ENCODE assay signal across 8 mouse cellular contexts in genomic region chr12:111071477-111072152, GRCm38 (mm10). TPM values are rescaled to one million over a fixed set of nuclear protein-coding genes. Genes with fewer than 3 reads are reported as not detected.
A peak's percentile ranks its signal among the peaks of the same experiment; 100 is the strongest.
DNase-seq lines count a peak whose midpoint lies in the region; ATAC-seq and TF ChIP-seq lines count a peak whose summit lies in the region.

No protein-coding gene starts in this region.

- H3K4me1 ChIP-seq in midbrain, embryonic 14.5 days (ENCODE audit: control insufficient read depth, insufficient read depth, low read length) = no peaks in the 10 kb centered on the region
- H3K4me1 ChIP-seq in midbrain, embryonic 16.5 days (ENCODE audit: control insufficient read depth, insufficient read depth, low read length) = no peaks in the 10 kb centered on the region
- peaks cover 2% of the 10 kb centered on the region; the same call in 1 of the 2 replicates for H3K4me1 ChIP-seq in hindbrain, postnatal 0 days (ENCODE audit: insufficient read depth, low read length)
- peaks cover 5% of the 10 kb centered on the region for H3K4me1 ChIP-seq in liver, embryonic 16.5 days (ENCODE audit: control insufficient read depth, low read depth, low read length)
- no peaks in the 10 kb centered on the region; the same call in 1 of the 2 replicates for H3K4me1 ChIP-seq in spleen, adult 2 months (ENCODE audit: control insufficient read depth, insufficient read depth, insufficient read length)

- H3K27me3 ChIP-seq in midbrain, embryonic 14.5 days (ENCODE audit: control insufficient read depth, insufficient read depth, low read length) = no peaks in the 10 kb centered on the region
- H3K27me3 ChIP-seq in midbrain, embryonic 16.5 days (ENCODE audit: control insufficient read depth, insufficient read depth, low read depth, low read length) = no peaks in the 10 kb centered on the region
- no peaks in the 10 kb centered on the region for H3K27me3 ChIP-seq in hindbrain, postnatal 0 days (ENCODE audit: insufficient read depth, low read length)
- H3K27me3 ChIP-seq in liver, embryonic 16.5 days (ENCODE audit: control insufficient read depth, insufficient read depth, low read depth, low read length) = no peaks in the 10 kb centered on the region
- no peaks in the 10 kb centered on the region for H3K27me3 ChIP-seq in spleen, adult 2 months (ENCODE audit: control insufficient read depth, insufficient read depth, low read length)

- H3K36me3 ChIP-seq in midbrain, embryonic 14.5 days (ENCODE audit: control insufficient read depth, insufficient read depth, low read length) = no peaks in the 10 kb centered on the region
- no peaks in the 10 kb centered on the region for H3K36me3 ChIP-seq in midbrain, embryonic 16.5 days (ENCODE audit: control insufficient read depth, insufficient read depth, low read length)
- H3K36me3 ChIP-seq in hindbrain, postnatal 0 days (ENCODE audit: insufficient read depth, low read length) = no peaks in the 10 kb centered on the region
- H3K36me3 ChIP-seq in liver, embryonic 16.5 days (ENCODE audit: control insufficient read depth, insufficient read depth) = no peaks in the 10 kb centered on the region
- H3K36me3 ChIP-seq in spleen, adult 2 months (ENCODE audit: control insufficient read depth, insufficient read depth, low read length) = no peaks in the 10 kb centered on the region

- DNase-seq in midbrain, embryonic 14.5 days = no peak
- DNase-seq in hindbrain, postnatal 0 days (ENCODE audit: low spot score) = peak; percentile 13
- DNase-seq in spleen, adult 2 months (ENCODE audit: low read depth in 1 of 2, low spot score in 2 of 2) = peak; percentile 79 to 82
- no peak for DNase-seq in urinary bladder, postnatal 10 days (ENCODE audit: low spot score)
- no peak for DNase-seq in retina, postnatal 1 day

- H3K9me3 ChIP-seq in midbrain, embryonic 14.5 days (ENCODE audit: control insufficient read depth, low read length) = no peaks in the 10 kb centered on the region
- no peaks in the 10 kb centered on the region for H3K9me3 ChIP-seq in midbrain, embryonic 16.5 days (replicated peaks; ENCODE audit: control insufficient read depth, low read length, poor library complexity, severe bottlenecking)
- no peaks in the 10 kb centered on the region for H3K9me3 ChIP-seq in hindbrain, postnatal 0 days (ENCODE audit: low read length)
- H3K9me3 ChIP-seq in liver, embryonic 16.5 days (replicated peaks; ENCODE audit: control insufficient read depth, low read length) = no peaks in the 10 kb centered on the region

- no peak for TF ChIP-seq POLR2A in spleen, adult 2 months (IDR thresholded peaks at IDR 0.05; ENCODE audit: low read depth, low read length)

- TF ChIP-seq CTCF in hindbrain, postnatal 0 days (IDR thresholded peaks at IDR 0.05; ENCODE audit: low read depth) = no peak
- TF ChIP-seq CTCF in spleen, adult 2 months (IDR thresholded peaks at IDR 0.05; ENCODE audit: extremely low read depth, insufficient read depth, insufficient read length, insufficient replicate concordance) = no peak

- 0 out of 2 replicates have a peak overlapping the region, but pooled peaks have one; percentile 7 for H3K9ac ChIP-seq in midbrain, embryonic 14.5 days (replicated peaks; ENCODE audit: low read length)
- no peak overlapping the region for H3K9ac ChIP-seq in midbrain, embryonic 16.5 days (ENCODE audit: low read depth, low read length)
- H3K9ac ChIP-seq in hindbrain, postnatal 0 days (replicated peaks; ENCODE audit: low read length) = no peak overlapping the region
- no peak overlapping the region for H3K9ac ChIP-seq in liver, embryonic 16.5 days (ENCODE audit: low read depth, low read length)

- H3K4me3 ChIP-seq in midbrain, embryonic 14.5 days (replicated peaks; ENCODE audit: low read depth, low read length) = no peak overlapping the region
- H3K4me3 ChIP-seq in midbrain, embryonic 16.5 days (ENCODE audit: low read depth, low read length) = no peak overlapping the region
- H3K4me3 ChIP-seq in hindbrain, postnatal 0 days (ENCODE audit: low read length) = no peak overlapping the region
- no peak overlapping the region for H3K4me3 ChIP-seq in liver, embryonic 16.5 days (ENCODE audit: low read depth, low read length)
- H3K4me3 ChIP-seq in spleen, adult 2 months (ENCODE audit: extremely low read depth, insufficient read depth, insufficient read length) = peak overlapping the region; percentile 44; the same call in 1 of the 2 replicates

- no peak overlapping the region for H3K4me2 ChIP-seq in midbrain, embryonic 14.5 days (ENCODE audit: low read length)
- H3K4me2 ChIP-seq in midbrain, embryonic 16.5 days (ENCODE audit: low read length) = no peak overlapping the region
- H3K4me2 ChIP-seq in hindbrain, postnatal 0 days (ENCODE audit: low read depth, low read length) = no peak overlapping the region
- peak overlapping the region; percentile 26; the same call in 1 of the 2 replicates for H3K4me2 ChIP-seq in liver, embryonic 16.5 days (ENCODE audit: low read depth, low read length)

- WGBS in midbrain, embryonic 14.5 days = 88% methylated on average over 10 of the region's 10 CpGs
- 84% methylated on average over 10 of the region's 10 CpGs for WGBS in midbrain, embryonic 16.5 days
- WGBS in hindbrain, postnatal 0 days = 70% methylated on average over 10 of the region's 10 CpGs
- WGBS in liver, embryonic 16.5 days (ENCODE audit: insufficient replicate concordance) = 46% methylated on average over 10 of the region's 10 CpGs
- WGBS in spleen, adult 2 months = 9% methylated on average over 10 of the region's 10 CpGs

- peak overlapping the region; percentile 32; the same call in 1 of the 2 replicates for H3K27ac ChIP-seq in midbrain, embryonic 14.5 days (replicated peaks; ENCODE audit: low read depth, low read length)
- no peak overlapping the region for H3K27ac ChIP-seq in midbrain, embryonic 16.5 days (ENCODE audit: low read length)
- H3K27ac ChIP-seq in hindbrain, postnatal 0 days = peak overlapping the region; percentile 48; the same call in 1 of the 2 replicates
- peak overlapping the region; percentile 34; the same call in 1 of the 2 replicates for H3K27ac ChIP-seq in liver, embryonic 16.5 days (ENCODE audit: low read length)
- H3K27ac ChIP-seq in spleen, adult 2 months (ENCODE audit: insufficient read depth, low read length) = peak overlapping the region; percentile 73

- ATAC-seq in midbrain, embryonic 14.5 days (ENCODE audit: low FRiP score, low TSS enrichment) = no peak
- no peak for ATAC-seq in midbrain, embryonic 16.5 days
- ATAC-seq in common myeloid progenitor, adult 5-6 weeks (replicated peaks; ENCODE audit: low read depth, poor library complexity, severe bottlenecking) = peak; percentile 89
- ATAC-seq in hindbrain, postnatal 0 days = no peak
- ATAC-seq in liver, embryonic 16.5 days (ENCODE audit: low read depth) = peak; percentile 65

RNA-seq across cellular contexts. Expression of gene Rcor1, which starts 32.5 kb away (rescaled TPM):
- polyA plus RNA-seq in midbrain, embryonic 14.5 days (2014; fragmentation: Nextera tagmentation; extraction: Ambion mirVana) = 6.6 and 7.6 TPM in 2 replicates
- 4.4 and 5.3 TPM in 2 replicates for polyA plus RNA-seq in midbrain, embryonic 16.5 days (2015; fragmentation: Nextera tagmentation; extraction: Ambion mirVana)
- total RNA-seq in common myeloid progenitor, adult 5-6 weeks (2017) = 46.6 and 47.7 TPM in 2 replicates
- 11.1 and 13.1 TPM in 2 replicates for total RNA-seq in hindbrain, postnatal 0 days (2014; rRNA removed)
- polyA plus RNA-seq in hindbrain, postnatal 0 days (2015; fragmentation: Nextera tagmentation; extraction: Ambion mirVana) = 3.0 and 3.1 TPM in 2 replicates
- polyA plus RNA-seq in liver, embryonic 16.5 days (2015; fragmentation: Nextera tagmentation; extraction: Ambion mirVana) = 4.1 and 4.4 TPM in 2 replicates
- 7.1 and 7.8 TPM in 2 replicates for polyA plus RNA-seq in spleen, adult 2 months (2012; rRNA removed)

Comparison
In these comparisons a context has a peak if more than half of its experiments do, and no peak if none do; other contexts are left out.
1. ATAC-seq: peak in common myeloid progenitor, adult 5-6 weeks (single experiment) and liver, embryonic 16.5 days (single experiment); none in midbrain, embryonic 14.5 days (single experiment), midbrain, embryonic 16.5 days (single experiment) and hindbrain, postnatal 0 days (single experiment).
2. DNase-seq: peak in hindbrain, postnatal 0 days (single experiment) and spleen, adult 2 months (2 of 2); none in midbrain, embryonic 14.5 days (single experiment), urinary bladder, postnatal 10 days (single experiment) and retina, postnatal 1 day (single experiment).